Mouse (Mus musculus) E14TG2a.4 (cell line): ENCODE measurements around the gene Prm2.

Experiments
- CTCF ChIP-seq: conservative IDR thresholded peaks from 2 replicates; pipeline ENCODE4 v1.5.1; 2014; ENCODE audit warnings: low read length
- NANOG ChIP-seq: IDR thresholded peaks from 2 replicates; pipeline ENCODE4 v1.6.1; 2014; ENCODE audit warnings: borderline replicate concordance, low read length, mixed read lengths
- POU5F1 ChIP-seq: IDR thresholded peaks from 2 replicates; pipeline ENCODE4 v1.6.1; 2014; ENCODE audit warnings: low read length, borderline replicate concordance

GRCm38 (mm10) chr16:10749226-10749625, 46.7 kb downstream of the Prm2 start:
- TF ChIP-seq CTCF (no peak), NANOG (no peak), POU5F1 (no peak)
